Mouse (Mus musculus) C2C12 (cell line): ENCODE measurements at regions not wholly inside any gene's neighbourhood (a gene's known extent, or its start where the extent isn't known, plus 50 kb on each side); places are given as distances from the start of the nearest gene placed in this dataset.

Source experiments
- CTCF ChIP-seq: IDR thresholded peaks from one replicate; pipeline ENCODE4 v1.5.1; 2011; ENCODE audit not compliant: control insufficient read depth, insufficient read depth, insufficient read length
- MAX ChIP-seq: IDR thresholded peaks from one replicate; pipeline ENCODE4 v1.6.1; 2011; ENCODE audit warnings: mild to moderate bottlenecking, control low read depth
- MYOG ChIP-seq: IDR thresholded peaks from one replicate; pipeline ENCODE4 v1.6.1; 2011; ENCODE audit not compliant: control insufficient read depth, insufficient read length; ENCODE audit errors: extremely low read depth

GRCm38 (mm10) chr3:157759856-157760255 is 165.0 kb downstream of the Cth start:
- TF ChIP-seq CTCF (no peak), MAX (no peak), MYOG (no peak)
